Mouse (Mus musculus): Measurements from ENCODE around the gene Slc34a1. TPM values are rescaled to one million over a fixed set of nuclear protein-coding genes. Genes with fewer than 3 reads are reported as not detected.

Gene Slc34a1
- total RNA-seq, 4 experiments from 2014 or later = not detected

- no peak for DNase-seq (ENCODE audit: low spot score)
Observed at GRCm38 (mm10) chr13:55443799-55444285, 45.9 kb downstream of the Slc34a1 start.

GRCm38 (mm10) chr13:55444286-55444936 is 46.4 kb downstream of the Slc34a1 start:
- DNase-seq (ENCODE audit: low spot score) = no peak

- peak; percentile 100 for DNase-seq (ENCODE audit: low spot score)
Observed at GRCm38 (mm10) chr13:55444937-55445315, 46.9 kb downstream of the Slc34a1 start, which contains the start of gene Grk6. Gene Grk6 (plus strand): TSS chr13:55445072.

DNA sequence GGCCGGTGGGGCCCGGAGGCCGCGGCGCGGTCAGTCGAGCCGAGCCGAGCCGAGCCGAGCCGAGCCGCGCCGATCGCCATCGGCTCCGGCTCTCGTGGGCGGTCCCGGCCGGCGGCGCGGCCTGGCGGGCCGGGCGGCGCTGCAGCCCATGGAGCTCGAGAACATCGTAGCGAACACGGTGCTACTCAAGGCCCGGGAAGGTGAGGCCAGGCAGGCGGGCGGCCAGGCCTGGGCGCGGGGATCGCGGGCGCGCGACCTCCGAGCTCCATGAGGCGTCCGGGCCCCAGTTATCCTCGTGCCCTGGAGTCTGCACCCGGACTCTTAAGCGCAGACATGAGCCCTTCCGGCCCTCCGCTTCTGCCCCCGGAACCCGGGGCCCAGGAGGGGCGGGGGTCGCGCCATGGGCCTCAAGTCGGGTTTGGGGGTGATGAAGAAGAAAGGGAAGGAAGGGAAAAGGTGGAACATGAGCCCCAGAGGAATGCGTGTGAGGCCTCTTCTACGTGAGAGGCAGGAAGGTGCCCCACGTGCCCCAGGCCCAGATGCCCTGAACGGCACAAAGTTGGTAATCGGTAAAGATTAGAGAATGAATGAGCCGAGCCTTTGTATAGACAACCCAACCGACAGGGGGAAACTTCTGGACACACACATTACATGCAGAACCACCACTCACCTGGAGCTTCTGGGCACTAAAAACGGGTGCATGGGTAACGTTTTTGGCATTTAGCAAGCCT is 47.5 kb downstream of the Slc34a1 start:
- no peak for DNase-seq (ENCODE audit: low spot score)

GRCm38 (mm10) chr13:55446483-55447105 is 48.6 kb downstream of the Slc34a1 start:
- DNase-seq (ENCODE audit: low spot score) = no peak

- DNase-seq (ENCODE audit: low spot score) = no peak
Observed at GRCm38 (mm10) chr13:55447543-55447943, 49.6 kb downstream of the Slc34a1 start.

DNA sequence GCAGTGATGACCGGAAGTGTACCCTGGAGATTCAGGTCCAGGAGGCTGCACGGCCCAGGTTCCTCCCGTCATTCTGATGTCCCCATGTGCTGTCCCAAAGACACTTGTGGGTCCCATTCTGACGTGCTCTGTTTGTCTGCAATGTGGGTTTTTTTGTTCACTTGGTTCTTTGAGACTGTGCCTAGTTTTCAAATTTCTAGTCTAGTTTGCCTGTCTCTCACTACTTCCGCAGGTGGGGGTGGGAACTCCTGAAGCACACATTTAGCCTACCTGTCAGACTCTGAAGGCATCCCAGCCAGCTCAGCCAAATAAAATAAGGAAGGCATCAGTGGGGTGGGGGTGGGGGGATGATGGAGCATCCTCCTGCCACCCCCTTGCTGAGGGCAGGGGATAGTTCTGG is 50.1 kb downstream of the Slc34a1 start:
- no peak for DNase-seq (ENCODE audit: low spot score)

- DNase-seq (ENCODE audit: low spot score) = no peak
Observed at GRCm38 (mm10) chr13:55449205-55449604, 51.2 kb downstream of the Slc34a1 start.

DNA sequence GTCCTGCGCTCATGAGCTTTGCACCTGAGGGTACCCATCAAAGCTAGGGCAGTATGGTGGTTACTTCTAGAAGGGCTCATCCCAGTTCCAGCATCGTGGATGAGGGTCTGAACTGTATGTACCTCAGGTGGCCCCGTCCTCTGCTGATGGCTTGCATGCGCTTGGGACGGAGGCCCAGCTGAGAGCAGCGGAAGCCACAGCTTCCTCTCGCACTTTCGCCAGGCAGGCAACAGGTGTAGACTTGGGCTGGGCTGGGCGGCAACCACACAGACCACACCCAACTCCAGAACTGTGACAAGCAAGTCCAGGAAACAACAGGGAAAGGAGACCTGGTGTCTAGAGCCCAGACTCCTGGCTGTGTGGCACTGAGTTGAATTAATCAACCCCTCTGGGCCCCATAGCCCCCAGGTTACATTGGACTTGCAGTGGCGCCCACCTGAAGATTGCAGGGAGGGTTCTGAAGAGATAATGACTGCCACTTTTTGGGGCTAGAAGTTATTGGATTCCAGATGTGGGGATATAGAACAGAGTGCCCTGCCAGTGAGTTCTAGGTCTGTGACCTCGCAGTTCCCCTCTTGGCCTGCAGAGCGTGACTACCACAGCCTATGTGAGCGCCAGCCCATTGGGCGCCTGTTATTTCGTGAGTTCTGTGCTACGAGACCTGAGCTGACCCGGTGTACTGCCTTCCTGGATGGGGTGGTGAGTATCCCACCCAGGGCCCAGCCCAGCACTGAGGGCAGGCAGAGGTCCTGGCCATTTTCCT is 51.9 kb downstream of the Slc34a1 start:
- DNase-seq (ENCODE audit: low spot score) = no peak

DNA sequence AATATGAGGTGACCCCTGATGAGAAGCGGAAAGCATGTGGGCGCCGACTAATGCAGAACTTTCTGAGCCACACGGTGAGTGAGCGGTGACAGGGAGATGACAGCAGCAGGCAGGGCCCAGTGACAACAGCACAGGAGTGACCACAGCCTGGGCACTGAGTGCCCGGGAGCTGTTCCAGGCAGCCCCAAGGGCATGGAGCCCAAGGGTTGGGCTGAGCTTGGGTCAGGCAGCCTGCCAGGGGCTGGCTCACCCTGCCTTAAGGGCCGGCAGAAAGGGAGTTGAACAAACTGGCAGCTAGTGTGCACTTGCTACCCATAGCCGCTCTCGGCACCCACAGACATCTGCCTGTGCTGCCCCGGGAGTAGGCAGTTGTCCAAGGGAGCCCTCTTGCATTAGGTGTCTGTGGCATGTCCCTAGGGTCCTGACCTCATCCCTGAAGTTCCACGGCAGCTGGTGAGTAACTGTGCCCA is 52.6 kb downstream of the Slc34a1 start:
- peak; percentile 76 for DNase-seq (ENCODE audit: low spot score)

GRCm38 (mm10) chr13:55451296-55451695 is 53.3 kb downstream of the Slc34a1 start:
- no peak for DNase-seq (ENCODE audit: low spot score)

- DNase-seq (ENCODE audit: low spot score) = no peak
Observed at GRCm38 (mm10) chr13:55451785-55452549, 54.0 kb downstream of the Slc34a1 start.

DNA sequence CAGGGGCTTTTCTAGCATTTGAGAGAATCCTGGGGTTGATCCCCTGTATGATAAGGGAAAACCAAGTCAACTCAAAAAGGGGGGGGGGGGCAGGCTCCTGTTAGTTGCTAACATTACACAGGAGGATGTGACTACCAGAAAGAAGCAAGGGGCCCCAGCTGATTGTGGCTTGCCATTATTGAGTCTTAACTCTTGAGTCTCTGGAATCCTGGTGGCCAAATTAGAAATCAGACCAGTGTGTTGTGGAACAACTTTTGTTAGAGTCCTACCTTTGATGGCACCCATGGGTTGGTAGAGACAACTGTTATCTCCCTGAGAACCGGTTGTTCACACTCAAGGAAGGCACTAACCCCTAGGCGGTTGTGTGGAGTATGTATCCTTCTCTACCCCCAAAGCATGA is 65.0 kb downstream of the Slc34a1 start:
- DNase-seq (ENCODE audit: low spot score) = no peak

DNA sequence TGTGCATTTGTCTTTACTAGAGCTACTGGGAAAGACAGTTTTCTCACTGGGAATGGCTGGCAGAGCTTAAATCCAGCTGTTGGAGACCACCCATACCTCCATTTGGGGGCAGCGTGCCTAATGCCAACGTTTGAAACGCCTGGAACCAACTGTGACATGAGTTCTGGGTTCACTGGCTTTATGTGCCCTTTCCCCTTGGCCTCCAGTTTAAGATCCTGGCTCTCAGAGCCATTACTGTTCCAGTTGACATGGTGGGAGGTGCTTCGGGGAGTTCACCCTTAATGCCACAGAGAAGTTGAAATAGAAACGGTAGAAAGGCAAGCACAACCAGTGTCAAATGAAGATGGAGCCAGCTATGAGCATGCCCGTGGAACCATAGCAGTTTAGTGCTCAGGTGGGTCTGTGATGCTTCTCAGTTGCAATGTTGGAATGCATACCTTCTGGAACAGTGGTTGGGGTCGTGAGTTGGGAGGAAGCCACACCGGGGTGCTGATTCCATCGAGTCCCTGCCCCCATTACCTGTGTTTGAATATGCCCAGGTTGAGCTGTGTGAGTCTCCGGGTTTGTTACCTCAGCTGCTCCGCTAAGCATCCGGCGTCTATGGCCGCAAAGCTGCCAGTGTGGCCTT is 65.5 kb downstream of the Slc34a1 start:
- DNase-seq (ENCODE audit: low spot score) = no peak

DNA sequence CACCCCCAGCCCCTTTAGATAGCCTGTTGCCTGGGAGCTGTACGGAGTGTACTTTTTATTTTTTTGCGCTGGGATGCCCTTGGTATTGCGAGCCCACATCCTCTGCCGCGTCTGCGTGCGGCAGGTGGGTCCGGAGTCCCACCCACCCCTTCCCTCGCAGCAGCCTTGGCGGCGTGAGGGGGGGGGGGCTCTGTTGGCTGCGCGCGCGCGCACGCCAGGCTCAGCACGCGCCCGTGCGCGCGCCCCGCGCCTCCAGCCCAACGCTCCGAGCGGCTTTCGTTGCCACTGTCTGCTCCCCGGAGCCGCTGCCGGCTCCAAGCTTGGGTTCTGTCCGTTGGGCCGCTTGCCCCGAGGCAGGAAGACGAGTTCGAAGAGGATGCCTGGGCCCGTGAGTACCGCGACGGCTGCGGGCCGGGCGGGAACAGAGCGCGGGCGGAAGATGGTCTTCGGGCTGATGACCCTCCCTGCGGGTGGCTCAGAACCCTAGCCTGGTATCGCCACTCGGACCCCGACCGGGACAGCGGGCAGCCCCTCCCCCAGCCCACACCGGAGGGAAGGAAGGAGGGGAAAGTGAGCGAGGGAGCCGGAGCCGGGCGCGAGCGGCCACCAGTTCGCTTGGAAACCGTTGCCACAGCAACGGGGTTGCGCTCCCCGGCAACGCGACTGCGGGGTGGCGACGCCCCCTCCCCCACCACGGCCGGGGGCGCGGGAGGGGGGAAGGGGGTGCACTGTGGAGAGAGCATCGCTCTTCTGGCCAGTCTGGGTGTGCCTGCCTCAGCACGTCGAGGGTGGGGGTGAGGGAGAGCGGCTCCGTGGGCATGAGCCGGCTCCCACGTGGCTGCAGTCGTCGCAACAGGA is 66.3 kb downstream of the Slc34a1 start, which contains the start of gene Prr7:
Gene Prr7, plus strand, starts transcription at position 241 of the 858 bp plus-strand sequence.
- DNase-seq (ENCODE audit: low spot score) = no peak

GRCm38 (mm10) chr13:55465184-55465583 is 67.2 kb downstream of the Slc34a1 start:
- no peak for DNase-seq (ENCODE audit: low spot score)
